Mouse (Mus musculus): ENCODE data around the gene Rasgrp3. TPM values are rescaled to one million over a fixed set of nuclear protein-coding genes. Genes with fewer than 3 reads are reported as not detected.

The Rasgrp3 gene
- polyA plus RNA-seq, 1 experiment from 2014 or later, result 11.4 TPM

DNA sequence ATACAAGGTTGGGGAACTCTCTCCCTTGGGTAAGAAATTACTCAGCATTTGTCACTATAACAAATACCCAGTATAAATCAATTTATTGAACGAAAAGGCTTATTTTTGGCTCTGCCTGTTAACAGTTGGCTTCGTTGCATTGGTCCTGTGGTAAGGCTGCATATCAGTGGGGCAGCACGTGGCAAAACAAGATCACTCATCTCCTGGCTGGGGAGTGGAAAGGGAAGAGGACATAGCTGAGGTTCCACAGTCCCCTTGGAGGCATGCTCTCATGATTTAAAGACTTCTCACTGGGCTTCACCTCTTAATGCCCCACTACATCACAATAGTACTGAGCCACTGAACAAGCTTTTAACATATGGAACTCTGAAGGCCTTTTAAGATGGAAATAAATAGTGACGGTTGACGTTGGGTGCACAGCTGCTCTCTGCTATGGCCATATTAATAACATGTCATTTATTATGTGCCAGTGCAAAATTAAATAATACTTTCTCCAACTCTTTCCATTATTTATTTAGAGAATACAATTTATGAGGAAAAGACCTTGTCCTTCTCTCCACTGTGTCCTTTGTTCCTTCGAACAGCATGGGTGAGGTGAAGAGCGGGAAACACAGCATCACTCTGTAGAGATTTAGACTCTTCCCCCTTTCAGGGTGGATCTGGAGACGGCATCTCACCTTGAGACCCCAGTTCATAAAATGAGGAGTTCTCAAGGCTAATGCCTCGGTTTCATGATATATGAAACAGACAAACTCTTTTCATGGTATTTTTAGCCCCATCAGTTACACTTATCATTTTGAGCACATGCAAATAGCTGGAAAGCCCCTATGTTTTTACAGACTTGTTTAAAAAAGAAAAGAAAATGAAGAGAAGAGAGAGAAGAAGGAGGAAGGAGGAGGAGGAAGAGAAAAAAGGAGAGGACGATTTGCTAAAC is 71.3 kb downstream of the Rasgrp3 start:
- Histone ChIP-seq H3K4me1 (ENCODE audit: control insufficient read depth, insufficient read depth, low read length) (no peaks in the 10 kb centered on the region), H3K27ac (replicated peaks; ENCODE audit: low read depth, low read length) (no peak overlapping the region), H3K9me3 (replicated peaks; ENCODE audit: control insufficient read depth, low read length) (no peaks in the 10 kb centered on the region), H3K4me3 (ENCODE audit: low read depth, low read length) (no peak overlapping the region), H3K4me2 (ENCODE audit: low read depth, low read length) (no peak overlapping the region), H3K9ac (replicated peaks; ENCODE audit: low read length) (no peak overlapping the region), H3K27me3 (ENCODE audit: control insufficient read depth, insufficient read depth, low read length) (no peaks in the 10 kb centered on the region), H3K36me3 (replicated peaks; ENCODE audit: control insufficient read depth, insufficient read depth, low read depth, low read length) (no peaks in the 10 kb centered on the region)
- no peak for ATAC-seq (replicated peaks; ENCODE audit: insufficient number of reproducible peaks, low FRiP score, low TSS enrichment, low read depth)
- WGBS, result 85% methylated on average over 10 of the region's 10 CpGs
- DNase-seq (ENCODE audit: low spot score), result no peak

DNA sequence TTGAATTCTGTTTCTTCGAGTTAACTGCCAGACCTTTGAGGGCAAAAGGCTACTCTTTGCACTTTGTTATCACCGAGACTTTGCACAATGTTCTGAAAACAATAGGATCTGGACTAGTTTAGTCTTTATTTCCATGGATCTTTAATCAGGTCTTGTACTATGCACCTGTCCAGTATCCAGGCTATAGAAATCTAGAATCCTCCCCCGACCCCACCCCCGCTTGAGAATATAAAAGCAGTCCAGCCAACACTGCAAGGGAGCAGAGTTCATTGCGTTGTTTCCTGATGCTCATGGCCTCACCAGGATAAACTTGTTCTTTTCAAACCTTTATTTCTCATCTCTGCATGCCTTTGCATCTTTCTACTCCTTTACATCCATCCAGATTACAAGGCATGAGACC is 73.6 kb downstream of the Rasgrp3 start:
- Histone ChIP-seq H3K27ac (replicated peaks; ENCODE audit: low read depth, low read length) (no peak overlapping the region), H3K4me2 (ENCODE audit: low read depth, low read length) (no peak overlapping the region), H3K9ac (replicated peaks; ENCODE audit: low read length) (no peak overlapping the region), H3K9me3 (replicated peaks; ENCODE audit: control insufficient read depth, low read length) (no peaks in the 10 kb centered on the region), H3K36me3 (replicated peaks; ENCODE audit: control insufficient read depth, insufficient read depth, low read depth, low read length) (no peaks in the 10 kb centered on the region), H3K27me3 (ENCODE audit: control insufficient read depth, insufficient read depth, low read length) (no peaks in the 10 kb centered on the region), H3K4me1 (ENCODE audit: control insufficient read depth, insufficient read depth, low read length) (no peaks in the 10 kb centered on the region), H3K4me3 (ENCODE audit: low read depth, low read length) (no peak overlapping the region)
- no peak for ATAC-seq (replicated peaks; ENCODE audit: insufficient number of reproducible peaks, low FRiP score, low TSS enrichment, low read depth)
- no peak for DNase-seq (ENCODE audit: low spot score)
- 89% methylated on average over 5 of the region's 5 CpGs for WGBS

- no peak overlapping the region for H3K4me2 ChIP-seq (ENCODE audit: low read depth, low read length)
- H3K36me3 ChIP-seq (replicated peaks; ENCODE audit: control insufficient read depth, insufficient read depth, low read depth, low read length), result no peaks in the 10 kb centered on the region
- no peaks in the 10 kb centered on the region for H3K27me3 ChIP-seq (ENCODE audit: control insufficient read depth, insufficient read depth, low read length)
- ATAC-seq (replicated peaks; ENCODE audit: insufficient number of reproducible peaks, low FRiP score, low TSS enrichment, low read depth), result no peak
- no peak for DNase-seq (ENCODE audit: low spot score)
- no peaks in the 10 kb centered on the region for H3K4me1 ChIP-seq (ENCODE audit: control insufficient read depth, insufficient read depth, low read length)
- no peak overlapping the region for H3K27ac ChIP-seq (replicated peaks; ENCODE audit: low read depth, low read length)
- H3K9ac ChIP-seq (replicated peaks; ENCODE audit: low read length), result no peak overlapping the region
- H3K4me3 ChIP-seq (ENCODE audit: low read depth, low read length), result no peak overlapping the region
- no peaks in the 10 kb centered on the region for H3K9me3 ChIP-seq (replicated peaks; ENCODE audit: control insufficient read depth, low read length)
- WGBS, result 83% methylated on average over 4 of the region's 4 CpGs
These were observed 80.9 kb downstream of the Rasgrp3 start for GRCm38 (mm10) chr17:75516591-75516990.

GRCm38 (mm10) chr17:75518181-75518901 is 82.6 kb downstream of the Rasgrp3 start:
- H3K4me2 ChIP-seq (ENCODE audit: low read depth, low read length), result no peak overlapping the region
- DNase-seq (ENCODE audit: low spot score), result no peak
- WGBS, result 58% methylated on average over 8 of the region's 8 CpGs
- no peak for ATAC-seq (replicated peaks; ENCODE audit: insufficient number of reproducible peaks, low FRiP score, low TSS enrichment, low read depth)
- H3K36me3 ChIP-seq (replicated peaks; ENCODE audit: control insufficient read depth, insufficient read depth, low read depth, low read length), result no peaks in the 10 kb centered on the region
- no peak overlapping the region for H3K9ac ChIP-seq (replicated peaks; ENCODE audit: low read length)
- H3K27me3 ChIP-seq (ENCODE audit: control insufficient read depth, insufficient read depth, low read length), result no peaks in the 10 kb centered on the region
- H3K27ac ChIP-seq (replicated peaks; ENCODE audit: low read depth, low read length), result no peak overlapping the region
- H3K4me1 ChIP-seq (ENCODE audit: control insufficient read depth, insufficient read depth, low read length), result no peaks in the 10 kb centered on the region
- no peaks in the 10 kb centered on the region for H3K9me3 ChIP-seq (replicated peaks; ENCODE audit: control insufficient read depth, low read length)
- no peak overlapping the region for H3K4me3 ChIP-seq (ENCODE audit: low read depth, low read length)

DNA sequence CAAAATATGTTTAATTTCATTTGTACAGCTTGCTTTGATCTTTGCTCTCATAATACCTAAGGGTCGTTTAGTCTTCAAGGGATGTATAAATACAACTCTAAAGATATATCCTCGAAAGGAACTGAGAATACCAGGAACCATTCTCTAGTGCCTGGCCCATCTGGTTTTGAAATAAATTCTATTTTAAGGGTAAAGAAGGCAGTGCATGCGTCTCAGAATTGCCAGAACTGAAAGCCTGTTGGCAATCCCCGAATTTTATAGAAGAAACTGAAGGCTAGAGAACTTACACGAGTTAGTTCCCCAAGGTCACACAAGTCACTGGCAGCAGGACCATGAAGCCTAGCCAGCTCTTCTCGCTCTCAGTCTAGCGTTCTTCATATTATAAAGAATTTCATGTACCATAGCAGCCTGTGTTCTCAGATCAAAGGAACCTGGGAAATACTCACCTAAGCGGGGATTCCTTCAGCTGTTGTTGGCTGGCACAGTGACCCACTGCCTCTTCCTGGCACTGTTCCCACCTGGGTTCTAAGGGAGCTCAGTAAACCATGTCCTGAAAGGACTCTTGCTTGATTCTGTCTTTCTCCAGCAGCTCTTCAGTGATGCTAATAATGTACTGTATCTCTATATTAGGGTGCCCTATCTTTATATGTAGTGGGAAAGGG is 83.7 kb downstream of the Rasgrp3 start:
- H3K27me3 ChIP-seq (ENCODE audit: control insufficient read depth, insufficient read depth, low read length), result no peaks in the 10 kb centered on the region
- ATAC-seq (replicated peaks; ENCODE audit: insufficient number of reproducible peaks, low FRiP score, low TSS enrichment, low read depth), result no peak
- no peak for DNase-seq (ENCODE audit: low spot score)

GRCm38 (mm10) chr17:75521236-75521842 is 85.6 kb downstream of the Rasgrp3 start:
- WGBS, result 22% methylated on average over 6 of the region's 6 CpGs

More for the DNA sequence above, 83.7 kb downstream of the Rasgrp3 start:
- Histone ChIP-seq H3K4me2 (ENCODE audit: low read depth, low read length) (no peak overlapping the region), H3K4me3 (ENCODE audit: low read depth, low read length) (no peak overlapping the region), H3K9ac (replicated peaks; ENCODE audit: low read length) (no peak overlapping the region), H3K36me3 (replicated peaks; ENCODE audit: control insufficient read depth, insufficient read depth, low read depth, low read length) (no peaks in the 10 kb centered on the region), H3K27ac (replicated peaks; ENCODE audit: low read depth, low read length) (no peak overlapping the region), H3K9me3 (replicated peaks; ENCODE audit: control insufficient read depth, low read length) (no peaks in the 10 kb centered on the region), H3K4me1 (ENCODE audit: control insufficient read depth, insufficient read depth, low read length) (no peaks in the 10 kb centered on the region)
- WGBS, result 80% methylated on average over 8 of the region's 8 CpGs

GRCm38 (mm10) chr17:75522347-75523065 is 86.8 kb downstream of the Rasgrp3 start:
- H3K36me3 ChIP-seq (replicated peaks; ENCODE audit: control insufficient read depth, insufficient read depth, low read depth, low read length), result no peaks in the 10 kb centered on the region
- H3K27ac ChIP-seq (replicated peaks; ENCODE audit: low read depth, low read length), result no peak overlapping the region
- H3K4me3 ChIP-seq (ENCODE audit: low read depth, low read length), result no peak overlapping the region
- H3K27me3 ChIP-seq (ENCODE audit: control insufficient read depth, insufficient read depth, low read length), result no peaks in the 10 kb centered on the region
- H3K9me3 ChIP-seq (replicated peaks; ENCODE audit: control insufficient read depth, low read length), result no peaks in the 10 kb centered on the region
- no peak overlapping the region for H3K4me2 ChIP-seq (ENCODE audit: low read depth, low read length)
- no peak for ATAC-seq (replicated peaks; ENCODE audit: insufficient number of reproducible peaks, low FRiP score, low TSS enrichment, low read depth)
- WGBS, result 26% methylated on average over 9 of the region's 9 CpGs
- no peaks in the 10 kb centered on the region for H3K4me1 ChIP-seq (ENCODE audit: control insufficient read depth, insufficient read depth, low read length)
- H3K9ac ChIP-seq (replicated peaks; ENCODE audit: low read length), result no peak overlapping the region
- DNase-seq (ENCODE audit: low spot score), result no peak

More at GRCm38 (mm10) chr17:75521236-75521842, 85.6 kb downstream of the Rasgrp3 start:
- no peak for DNase-seq (ENCODE audit: low spot score)
- Histone ChIP-seq H3K27me3 (ENCODE audit: control insufficient read depth, insufficient read depth, low read length) (no peaks in the 10 kb centered on the region), H3K4me2 (ENCODE audit: low read depth, low read length) (no peak overlapping the region), H3K27ac (replicated peaks; ENCODE audit: low read depth, low read length) (no peak overlapping the region), H3K9ac (replicated peaks; ENCODE audit: low read length) (no peak overlapping the region), H3K4me1 (ENCODE audit: control insufficient read depth, insufficient read depth, low read length) (no peaks in the 10 kb centered on the region), H3K9me3 (replicated peaks; ENCODE audit: control insufficient read depth, low read length) (no peaks in the 10 kb centered on the region), H3K4me3 (ENCODE audit: low read depth, low read length) (no peak overlapping the region), H3K36me3 (replicated peaks; ENCODE audit: control insufficient read depth, insufficient read depth, low read depth, low read length) (no peaks in the 10 kb centered on the region)
- no peak for ATAC-seq (replicated peaks; ENCODE audit: insufficient number of reproducible peaks, low FRiP score, low TSS enrichment, low read depth)

All from embryonic facial prominence, embryonic 11.5 days (tissue).